Mouse (Mus musculus) liver, embryonic 15.5 days (tissue): ENCODE data around the gene Iqcn. TPM values are rescaled to one million over a fixed set of nuclear protein-coding genes. Genes with fewer than 3 reads are reported as not detected.

ENCODE experiments used
- ATAC-seq: fragments of 200-750 bp; cut with Nextera tagmentation; 2 replicates; pipeline ENCODE4 v1.8.0; 2017; ENCODE audit warnings: moderate number of reproducible peaks, mild to moderate bottlenecking, moderate library complexity; ENCODE audit not compliant: insufficient read depth
- H3K27ac ChIP-seq: fragments of 300-500 bp; sonication (generic); replicated peaks from 2 replicates; pipeline ENCODE4 v1.5.1; 2015; ENCODE audit warnings: mild to moderate bottlenecking, inconsistent platforms
- H3K27me3 ChIP-seq: fragments of 300-500 bp; sonication (generic); 2 replicates; pipeline ENCODE4 v1.6.1; 2015; ENCODE audit warnings: mild to moderate bottlenecking, inconsistent platforms
- H3K36me3 ChIP-seq: fragments of 300-500 bp; sonication (generic); replicated peaks from 2 replicates; pipeline ENCODE4 v1.6.1; 2015; ENCODE audit warnings: moderate library complexity, mild to moderate bottlenecking, inconsistent platforms
- H3K4me1 ChIP-seq: fragments of 300-500 bp; sonication (generic); replicated peaks from 2 replicates; pipeline ENCODE4 v1.6.1; 2015; ENCODE audit warnings: inconsistent platforms
- H3K4me2 ChIP-seq: fragments of 300-500 bp; sonication (generic); 2 replicates; pipeline ENCODE4 v1.6.1; 2015; ENCODE audit warnings: moderate library complexity, mild to moderate bottlenecking, inconsistent platforms
- H3K4me3 ChIP-seq: fragments of 300-500 bp; sonication (generic); replicated peaks from 2 replicates; pipeline ENCODE4 v1.5.1; 2015; ENCODE audit warnings: mild to moderate bottlenecking, inconsistent platforms
- H3K9ac ChIP-seq: fragments of 300-500 bp; sonication (generic); 2 replicates; pipeline ENCODE4 v1.6.1; 2015; ENCODE audit warnings: moderate library complexity, mild to moderate bottlenecking, inconsistent platforms
- H3K9me3 ChIP-seq: fragments of 300-500 bp; sonication (generic); replicated peaks from 2 replicates; pipeline ENCODE4 v1.6.1; 2016; ENCODE audit warnings: inconsistent platforms
- WGBS: fragments of 180-500 bp; shearing (Covaris S2); methylation state at CpG from one replicate; pipeline ENCODE4 v1.1.7; 2015; ENCODE audit warnings: mixed read lengths; ENCODE audit not compliant: insufficient replicate concordance; 5-methylcytosine and 5-hydroxymethylcytosine counted together
- polyA plus RNA-seq: library from polyadenylated mRNA; unstranded; fragments of >200 nt; fragmentation: Nextera tagmentation; extraction: Ambion mirVana; gene quantifications from 2 replicates; pipeline ENCODE4 v1.2.1, GENCODE M21; 2015

Gene Iqcn
- polyA plus RNA-seq, 1 experiment from 2014 or later = 0.01 TPM

DNA sequence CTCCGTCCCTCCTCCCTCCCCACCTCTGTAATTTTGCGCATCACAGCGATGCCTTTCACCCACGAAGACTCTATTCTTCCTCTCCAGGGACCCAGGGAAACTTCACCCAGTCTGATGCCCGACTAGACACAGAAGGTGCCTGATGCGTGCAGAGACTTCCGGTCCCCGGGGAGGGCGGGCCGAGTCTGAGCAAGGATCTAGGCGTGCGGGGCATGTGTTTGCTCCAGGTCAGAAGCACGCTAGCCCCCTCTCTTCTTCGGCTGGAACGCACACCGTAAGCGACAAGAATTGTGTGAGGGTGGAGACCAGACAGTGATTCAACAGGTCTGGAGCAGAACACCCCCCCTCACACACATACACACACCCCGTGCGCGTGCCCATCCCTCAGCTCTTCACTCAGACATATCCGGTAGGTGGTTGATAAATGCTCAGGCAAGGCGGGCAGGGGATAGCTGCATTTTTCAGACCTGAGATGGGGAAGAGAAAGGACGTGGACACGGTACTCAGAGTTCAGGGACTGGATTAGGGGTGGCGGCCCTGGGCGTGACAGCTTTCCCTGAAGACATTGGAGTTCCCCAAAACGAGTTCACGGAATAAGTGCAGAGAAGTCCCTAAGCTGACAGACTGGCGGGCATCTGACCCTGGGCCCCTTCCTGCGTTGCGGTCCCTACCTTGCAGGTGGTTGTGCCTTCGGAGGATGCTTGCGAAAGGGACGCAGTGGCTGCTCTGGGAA lies 62.7 kb downstream of the Iqcn start:
- Histone ChIP-seq H3K9ac (peak overlapping the region; percentile 68), H3K4me1 (peaks cover 100% of the 10 kb centered on the region), H3K36me3 (peaks cover 24% of the 10 kb centered on the region), H3K27ac (peak overlapping the region; percentile 94), H3K9me3 (no peaks in the 10 kb centered on the region), H3K27me3 (no peaks in the 10 kb centered on the region), H3K4me3 (peak overlapping the region; percentile 64), H3K4me2 (peak overlapping the region; percentile 95)
- 3% methylated on average over 34 of the region's 34 CpGs for WGBS
- ATAC-seq = no peak

DNA sequence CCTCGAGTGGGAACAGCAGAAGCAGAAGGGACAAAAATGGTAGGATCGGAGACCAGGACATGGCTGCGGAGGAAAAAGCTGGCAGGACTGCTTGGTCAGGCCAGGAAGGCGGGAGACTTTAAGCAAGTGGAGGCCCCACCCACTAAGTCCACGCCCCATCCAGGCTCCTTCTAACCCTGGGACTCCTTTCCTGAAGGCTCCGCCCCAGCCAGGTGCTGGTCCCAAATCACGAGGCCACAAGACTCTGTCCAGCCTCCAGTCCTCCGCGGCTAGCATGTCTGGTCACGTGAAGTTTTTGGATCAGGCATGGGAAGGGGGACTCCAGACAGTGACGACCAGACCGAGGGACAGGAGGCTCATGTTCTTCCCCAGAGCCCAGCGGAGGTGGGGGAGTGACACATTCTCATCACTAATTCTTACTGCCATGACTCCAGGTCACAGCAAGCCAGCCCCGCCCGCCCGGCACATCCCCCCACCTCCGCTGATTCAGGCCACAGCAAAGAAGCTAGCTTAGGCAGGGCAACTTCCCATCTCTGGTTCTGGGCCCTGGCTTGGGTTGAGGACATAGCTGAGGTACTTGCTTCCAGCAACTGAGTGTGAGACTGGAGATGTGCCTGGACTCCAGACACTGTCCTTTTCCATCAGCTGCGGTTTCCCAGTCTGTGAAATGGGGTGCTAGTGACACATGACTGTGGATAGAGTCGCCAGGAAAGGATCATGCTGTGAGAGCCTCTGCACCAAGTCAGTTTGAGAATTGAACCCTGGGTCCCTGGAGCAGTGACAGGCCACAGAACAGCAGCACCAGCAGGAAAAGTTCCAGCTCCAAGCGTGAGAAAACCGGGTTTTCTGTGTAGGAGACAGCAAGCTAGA lies 63.5 kb downstream of the Iqcn start:
- Histone ChIP-seq H3K9me3 (no peaks in the 10 kb centered on the region), H3K27me3 (no peaks in the 10 kb centered on the region), H3K36me3 (peaks cover 32% of the 10 kb centered on the region), H3K27ac (peak overlapping the region; percentile 94), H3K9ac (peak overlapping the region; percentile 68), H3K4me3 (peak overlapping the region; percentile 64), H3K4me1 (peaks cover 99% of the 10 kb centered on the region), H3K4me2 (peak overlapping the region; percentile 95)
- ATAC-seq = peak; percentile 24
- 13% methylated on average over 21 of the region's 21 CpGs for WGBS

Other genes with a start within 250 kb of the Iqcn start
- gene Klhl26, start 226.5 kb upstream of the Iqcn start, polyA plus RNA-seq = 6.4 and 6.7 TPM in 2 replicates
- gene Tmem59l, start 216.1 kb upstream of the Iqcn start, polyA plus RNA-seq = not detected in 2 replicates
- 0.97 and 1.7 TPM in 2 replicates for gene Crlf1, start 210.3 kb upstream of the Iqcn start, polyA plus RNA-seq
- 58.0 and 60.5 TPM in 2 replicates for gene Rex1bd, start 196.7 kb upstream of the Iqcn start, polyA plus RNA-seq
- gene Uba52, start 192.7 kb upstream of the Iqcn start, polyA plus RNA-seq = 466 and 562 TPM in 2 replicates
- gene Fkbp8, start 175.7 kb upstream of the Iqcn start, polyA plus RNA-seq = 163 and 186 TPM in 2 replicates
- 28.9 and 30.2 TPM in 2 replicates for gene Kxd1, start 175.5 kb upstream of the Iqcn start, polyA plus RNA-seq
- 11.8 and 14.2 TPM in 2 replicates for gene Ell, start 164.0 kb upstream of the Iqcn start, polyA plus RNA-seq
- gene Isyna1, start 109.1 kb upstream of the Iqcn start, polyA plus RNA-seq = 43.2 and 44.7 TPM in 2 replicates
- 37.8 and 47.7 TPM in 2 replicates for gene Ssbp4, start 94.6 kb upstream of the Iqcn start, polyA plus RNA-seq
- 7.2 and 7.4 TPM in 2 replicates for gene Lrrc25, start 87.3 kb upstream of the Iqcn start, polyA plus RNA-seq
- gene Gdf15, start 71.0 kb upstream of the Iqcn start, polyA plus RNA-seq = 3.4 and 4.3 TPM in 2 replicates
- 21.7 and 22.3 TPM in 2 replicates for gene Pgpep1, start 43.1 kb upstream of the Iqcn start, polyA plus RNA-seq
- gene Lsm4, start 30.2 kb upstream of the Iqcn start, polyA plus RNA-seq = 148 and 155 TPM in 2 replicates
- gene Jund, start 4.5 kb upstream of the Iqcn start, polyA plus RNA-seq = 23.7 and 26.1 TPM in 2 replicates
- gene Gm3336, start 15.1 kb downstream of the Iqcn start, polyA plus RNA-seq = 0.13 and 0.35 TPM in 2 replicates
- gene Pde4c, start 20.3 kb downstream of the Iqcn start, polyA plus RNA-seq = 1.4 and 1.9 TPM in 2 replicates
- gene Rab3a, start 51.2 kb downstream of the Iqcn start, polyA plus RNA-seq = 2.7 and 3.5 TPM in 2 replicates
- gene Mpv17l2, start 57.5 kb downstream of the Iqcn start, polyA plus RNA-seq = 34.7 and 37.8 TPM in 2 replicates
- 14.7 and 16.5 TPM in 2 replicates for gene Pik3r2, start 73.3 kb downstream of the Iqcn start, polyA plus RNA-seq
- gene Mast3, start 101.6 kb downstream of the Iqcn start, polyA plus RNA-seq = 6.7 and 8.2 TPM in 2 replicates
- gene Il12rb1, start 105.0 kb downstream of the Iqcn start, polyA plus RNA-seq = 0.22 TPM in 2 replicates
- gene Arrdc2, start 136.3 kb downstream of the Iqcn start, polyA plus RNA-seq = 12.6 and 15.2 TPM in 2 replicates
- 0.25 and 0.38 TPM in 2 replicates for gene Kcnn1, start 159.8 kb downstream of the Iqcn start, polyA plus RNA-seq
- 48.1 and 51.2 TPM in 2 replicates for gene Ccdc124, start 170.5 kb downstream of the Iqcn start, polyA plus RNA-seq
- gene Slc5a5, start 189.3 kb downstream of the Iqcn start, polyA plus RNA-seq = 0.05 TPM in 1 of 2 replicates, not detected in the other
- 2,061 and 2,126 TPM in 2 replicates for gene Rpl18a, start 194.0 kb downstream of the Iqcn start, polyA plus RNA-seq
- gene Map1s, start 202.5 kb downstream of the Iqcn start, polyA plus RNA-seq = 15.4 and 17.6 TPM in 2 replicates